Mouse (Mus musculus) megakaryocyte, embryonic 14.5 days (primary cell): ENCODE results near the gene Mllt11. TPM values are rescaled to one million over a fixed set of nuclear protein-coding genes. Genes with fewer than 3 reads are reported as not detected.
A peak's percentile ranks its signal among the peaks of the same experiment; 100 is the strongest.
"Not testable (repeated sequence)": the region's sequence is repeated elsewhere in the genome, so short reads cannot be mapped to it uniquely, and the experiment has no call there.

Source experiments
- H3K27me3 ChIP-seq: replicated peaks from 2 replicates; pipeline ENCODE3; 2012; ENCODE audit warnings: inconsistent platforms
- H3K36me3 ChIP-seq: replicated peaks from 2 replicates; pipeline ENCODE3; 2012; ENCODE audit warnings: low read length, inconsistent platforms, mixed read lengths
- H3K4me1 ChIP-seq: 2 replicates; pipeline ENCODE4 v1.6.1; 2012; ENCODE audit warnings: inconsistent platforms
- H3K4me3 ChIP-seq: replicated peaks from 2 replicates; pipeline ENCODE3; 2012; ENCODE audit warnings: moderate library complexity, mild to moderate bottlenecking, inconsistent platforms
- H3K9me3 ChIP-seq: 2 replicates; pipeline ENCODE4 v1.6.1; 2012; ENCODE audit warnings: inconsistent platforms
- FLI1 ChIP-seq: IDR thresholded peaks from 2 replicates; pipeline ENCODE4 v1.6.1; 2012; ENCODE audit warnings: low read length, inconsistent platforms, mixed read lengths
- GATA1 ChIP-seq: IDR thresholded peaks from 3 replicates; pipeline ENCODE4 v1.6.1; 2012; ENCODE audit warnings: mixed read lengths, low read length, inconsistent platforms, borderline replicate concordance
- polyA plus RNA-seq: library from polyadenylated mRNA; stranded (reverse); fragments of >175 nt; gene quantifications from 2 replicates; pipeline ENCODE4 v1.2.3, GENCODE M21; 2012; ENCODE audit warnings: low replicate concordance; ENCODE audit not compliant: insufficient read depth

Gene Mllt11
- polyA plus RNA-seq, 1 experiment, result 11.3 TPM

DNA sequence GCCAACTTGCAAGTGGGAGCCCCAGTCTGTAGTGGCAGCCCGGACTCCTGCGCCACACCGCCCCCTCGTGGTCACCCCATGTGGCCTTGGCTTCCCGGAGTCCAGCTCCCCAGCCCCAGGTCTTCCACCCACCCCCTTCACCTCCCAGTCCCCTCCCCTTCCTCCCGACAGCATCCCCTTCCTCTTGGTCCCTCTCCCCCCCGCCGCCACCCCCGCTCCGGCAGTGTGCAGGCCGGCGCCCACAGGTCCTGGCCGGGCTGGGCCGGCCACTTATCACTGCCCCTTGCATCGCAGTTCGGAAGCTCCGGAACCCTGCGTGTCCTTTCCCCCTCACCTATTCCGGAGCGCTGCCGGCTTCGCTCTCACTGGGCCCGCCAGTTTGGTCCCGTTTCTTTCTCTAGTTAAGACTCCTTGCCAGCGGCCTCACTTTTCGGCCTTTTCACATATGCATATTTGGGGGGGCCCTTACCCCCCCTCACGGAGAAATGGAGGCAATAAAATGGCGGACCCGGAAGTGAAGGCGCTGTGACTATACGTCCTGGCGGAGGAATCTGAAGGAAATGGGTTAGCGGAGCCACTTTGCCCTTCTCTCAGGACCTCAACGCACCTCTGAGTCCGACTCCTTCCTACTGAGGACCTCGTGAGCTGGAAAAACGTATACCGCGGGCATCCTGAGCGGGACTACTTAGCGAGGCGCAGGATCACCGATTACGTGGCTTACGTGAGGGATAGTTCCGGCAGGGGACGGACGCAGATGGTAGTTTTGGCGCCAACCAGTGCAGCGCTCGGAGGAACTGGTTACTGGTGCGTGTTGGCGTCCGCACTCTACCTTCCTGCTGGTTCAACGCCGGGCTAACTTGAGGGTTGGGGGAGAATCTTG is 14.5 kb downstream of the Mllt11 start, which contains the start of gene Gabpb2:
Gene Gabpb2, minus strand, starts transcription at position 662 of the 880 bp plus-strand sequence.
- Histone ChIP-seq H3K4me3 (peak within 1 kb of the TSS; percentile 98), H3K9me3 (no peaks in the 10 kb centered on the region), H3K4me1 (peaks cover 56% of the 10 kb centered on the region), H3K27me3 (no peaks in the 10 kb centered on the region), H3K36me3 (peaks cover 64% of the 10 kb centered on the region)
- TF ChIP-seq FLI1 (peak; percentile 25; the same call in 1 of the 2 replicates), GATA1 (no peak)

DNA sequence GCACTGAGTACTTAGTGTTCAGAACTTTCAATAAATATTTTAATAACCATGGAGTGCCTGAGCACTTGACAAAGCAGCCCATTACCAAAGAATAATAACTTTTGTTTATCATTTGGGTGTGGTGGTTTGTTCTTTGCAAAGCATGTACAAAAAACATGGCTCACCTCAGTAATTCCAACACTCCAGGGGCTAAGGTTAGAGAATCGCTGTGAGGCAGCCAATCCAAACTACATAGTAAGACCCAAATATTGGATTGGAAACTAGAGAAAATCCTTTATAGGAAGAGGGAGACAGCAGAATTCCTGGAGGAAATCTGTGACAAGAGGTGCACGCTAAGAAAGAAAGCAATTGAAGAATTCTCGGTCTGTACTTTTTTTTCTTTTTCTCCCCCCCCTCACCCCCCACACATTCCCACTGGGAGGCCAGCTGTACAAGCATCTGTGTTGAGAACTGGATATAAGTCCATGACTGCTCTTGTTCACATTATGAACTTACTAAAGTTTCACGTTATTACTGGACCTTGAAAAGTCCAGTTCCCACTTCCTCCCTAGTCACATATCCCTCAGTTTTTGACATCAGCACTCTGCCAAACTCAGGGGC is 15.2 kb downstream of the Mllt11 start:
- peak overlapping the region; percentile 98 for H3K4me3 ChIP-seq
- H3K4me1 ChIP-seq, result peaks cover 48% of the 10 kb centered on the region
- no peaks in the 10 kb centered on the region for H3K9me3 ChIP-seq
- TF ChIP-seq GATA1, result no peak
- no peak for TF ChIP-seq FLI1
- H3K36me3 ChIP-seq, result peaks cover 65% of the 10 kb centered on the region
- H3K27me3 ChIP-seq, result no peaks in the 10 kb centered on the region

DNA sequence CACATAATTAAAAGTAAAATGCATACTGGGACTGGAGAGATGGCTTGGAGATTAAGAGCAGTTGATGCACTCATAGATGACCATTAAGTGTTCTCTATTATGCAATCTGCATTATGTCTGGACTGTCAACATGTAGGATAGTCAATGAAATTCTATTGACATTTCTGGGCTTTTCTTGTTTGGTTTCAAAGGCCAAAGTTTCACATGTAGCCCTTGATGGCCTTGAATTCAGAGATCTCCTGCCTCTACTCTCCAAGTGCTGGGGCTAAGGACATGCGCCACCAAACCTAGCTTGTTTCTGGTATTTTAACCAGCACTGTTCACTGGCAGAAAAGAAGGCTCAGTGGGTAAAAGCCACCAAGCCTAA is 18.4 kb downstream of the Mllt11 start:
- Histone ChIP-seq H3K4me1 (peaks cover 24% of the 10 kb centered on the region), H3K27me3 (no peaks in the 10 kb centered on the region), H3K9me3 (no peaks in the 10 kb centered on the region), H3K4me3 (no peak overlapping the region), H3K36me3 (peaks cover 63% of the 10 kb centered on the region)
- TF ChIP-seq FLI1, result no peak
- no peak for TF ChIP-seq GATA1

DNA sequence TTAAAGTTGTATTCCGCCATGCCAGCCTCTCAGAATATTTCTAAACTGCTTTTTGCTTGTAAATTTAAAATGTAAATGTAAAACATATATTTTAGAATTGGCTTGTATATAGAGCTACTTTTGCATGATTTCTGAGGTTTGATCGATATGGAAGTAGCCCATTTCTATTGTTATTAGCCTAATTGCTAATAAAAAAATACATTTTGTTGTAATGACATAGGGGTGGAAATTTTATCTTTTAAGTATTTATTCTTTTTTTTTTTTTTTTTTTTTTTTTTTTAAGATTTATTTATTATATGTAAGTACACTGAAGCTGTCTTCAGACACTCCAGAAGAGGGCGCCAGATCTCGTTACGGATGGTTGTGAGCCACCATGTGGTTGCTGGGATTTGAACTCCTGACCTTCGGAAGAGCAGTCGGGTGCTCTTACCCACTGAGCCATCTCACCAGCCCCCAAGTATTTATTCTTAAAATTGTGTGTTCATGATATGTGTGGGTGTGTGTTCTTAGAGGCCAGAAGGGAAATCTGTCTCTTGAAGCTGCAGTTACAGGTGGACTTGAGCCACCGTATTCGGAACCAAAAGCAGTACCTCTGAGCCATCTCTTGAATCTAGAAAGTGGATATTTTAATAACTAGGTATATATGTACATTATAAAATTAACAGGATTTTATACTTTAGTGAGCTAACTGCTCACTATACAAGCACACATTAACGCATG is 18.9 kb downstream of the Mllt11 start:
- H3K4me3 ChIP-seq, result not testable (repeated sequence)
- Histone ChIP-seq H3K4me1 (peaks cover 19% of the 10 kb centered on the region), H3K36me3 (peaks cover 67% of the 10 kb centered on the region)

DNA sequence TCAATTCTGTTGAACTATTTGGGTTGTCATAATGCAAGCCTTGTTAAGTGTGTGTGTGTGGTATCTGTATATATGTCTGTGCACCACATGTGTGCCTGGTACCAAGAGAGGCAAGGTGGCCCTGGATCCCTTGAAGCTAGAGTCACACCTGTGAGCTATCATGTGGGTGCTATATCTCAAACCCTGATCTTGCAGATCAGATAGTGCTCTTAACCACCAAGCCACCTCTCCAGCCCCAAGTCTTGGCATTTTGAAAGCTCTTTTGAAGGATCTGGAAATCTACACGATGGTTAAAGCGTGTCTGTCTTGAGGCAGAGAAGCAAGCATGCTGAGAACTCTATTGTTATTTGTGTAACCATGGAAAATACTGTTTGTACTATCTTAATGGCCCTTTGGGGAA is 21.4 kb downstream of the Mllt11 start:
- TF ChIP-seq FLI1, result no peak
- TF ChIP-seq GATA1, result no peak
- H3K9me3 ChIP-seq, result no peaks in the 10 kb centered on the region
- no peak overlapping the region for H3K4me3 ChIP-seq
- peaks cover 82% of the 10 kb centered on the region for H3K36me3 ChIP-seq
- H3K27me3 ChIP-seq, result no peaks in the 10 kb centered on the region
- peaks cover 10% of the 10 kb centered on the region; the same call in 1 of the 2 replicates for H3K4me1 ChIP-seq

More for the DNA sequence above, 18.9 kb downstream of the Mllt11 start:
- not testable (repeated sequence) for H3K9me3 ChIP-seq, H3K27me3 ChIP-seq

DNA sequence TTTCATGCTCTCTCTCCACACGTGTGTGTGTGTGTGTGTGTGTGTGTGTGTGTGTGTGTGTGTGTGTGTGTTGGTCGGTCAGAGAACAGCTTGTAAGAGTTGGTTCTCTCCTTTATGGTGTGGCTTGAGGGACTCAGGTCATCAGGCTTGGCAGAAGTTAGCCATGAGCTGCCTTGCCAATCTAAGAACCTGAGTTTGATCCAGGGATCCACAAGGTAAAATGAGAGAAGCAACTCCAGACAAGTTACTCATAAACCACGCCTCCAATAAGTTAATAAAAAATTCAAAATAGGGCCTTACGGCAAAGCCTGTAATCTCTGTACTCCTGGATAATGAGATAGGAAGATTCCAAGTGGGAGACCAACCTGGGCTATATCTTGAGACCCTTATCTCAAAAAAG is 23.7 kb downstream of the Mllt11 start:
- Histone ChIP-seq H3K9me3 (no peaks in the 10 kb centered on the region), H3K36me3 (peaks cover 84% of the 10 kb centered on the region), H3K27me3 (no peaks in the 10 kb centered on the region), H3K4me1 (peaks cover 3% of the 10 kb centered on the region; the same call in 1 of the 2 replicates), H3K4me3 (no peak overlapping the region)
- TF ChIP-seq GATA1 (no peak), FLI1 (no peak)

DNA sequence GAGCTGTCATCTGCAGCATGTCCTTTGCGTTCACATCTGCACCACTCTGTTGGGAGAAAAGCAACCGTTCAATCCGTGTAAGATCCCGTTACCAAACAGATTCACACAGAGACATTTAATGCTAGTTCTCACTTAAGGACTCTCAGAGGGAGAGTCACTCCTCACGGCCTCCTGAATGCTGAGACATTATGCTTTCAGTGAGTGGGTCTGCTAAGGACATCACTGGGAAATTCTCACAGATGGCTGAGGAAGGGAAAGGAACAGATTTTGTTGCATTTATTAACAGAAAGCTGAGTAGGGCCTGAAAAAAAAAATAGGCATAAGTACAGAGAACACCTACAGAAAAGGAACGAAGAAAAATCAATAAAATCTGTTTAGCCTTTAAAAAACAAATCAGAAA is 28.1 kb downstream of the Mllt11 start:
- no peaks in the 10 kb centered on the region for H3K4me1 ChIP-seq
- H3K9me3 ChIP-seq, result no peaks in the 10 kb centered on the region
- H3K36me3 ChIP-seq, result peaks cover 95% of the 10 kb centered on the region
- no peak for TF ChIP-seq FLI1
- TF ChIP-seq GATA1, result no peak
- no peaks in the 10 kb centered on the region for H3K27me3 ChIP-seq
- no peak overlapping the region for H3K4me3 ChIP-seq

DNA sequence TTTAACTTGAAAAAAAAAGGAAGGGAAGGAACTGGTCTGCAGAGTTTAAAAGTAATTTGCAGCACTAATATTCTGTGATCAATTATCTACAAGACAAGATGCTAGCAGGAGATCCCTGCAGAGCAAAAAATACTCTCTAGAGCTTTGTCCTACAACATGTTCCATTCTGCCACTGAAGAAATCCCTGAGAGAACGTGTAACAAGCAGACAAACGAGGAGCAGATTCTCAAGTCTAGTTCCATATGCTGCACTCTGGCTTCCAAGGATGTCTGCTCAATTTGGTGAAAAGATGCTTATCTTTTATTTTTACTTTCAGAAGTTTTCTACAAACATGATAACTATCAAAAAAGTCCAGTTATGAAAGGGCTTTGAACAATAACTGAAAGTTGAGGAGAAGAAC is 31.4 kb downstream of the Mllt11 start:
- TF ChIP-seq FLI1, result no peak
- Histone ChIP-seq H3K9me3 (no peaks in the 10 kb centered on the region), H3K4me3 (no peak overlapping the region), H3K36me3 (peaks cover 97% of the 10 kb centered on the region), H3K27me3 (no peaks in the 10 kb centered on the region), H3K4me1 (0 out of 2 replicates have a peak, but pooled peaks cover 4% of the 10 kb centered on the region)

DNA sequence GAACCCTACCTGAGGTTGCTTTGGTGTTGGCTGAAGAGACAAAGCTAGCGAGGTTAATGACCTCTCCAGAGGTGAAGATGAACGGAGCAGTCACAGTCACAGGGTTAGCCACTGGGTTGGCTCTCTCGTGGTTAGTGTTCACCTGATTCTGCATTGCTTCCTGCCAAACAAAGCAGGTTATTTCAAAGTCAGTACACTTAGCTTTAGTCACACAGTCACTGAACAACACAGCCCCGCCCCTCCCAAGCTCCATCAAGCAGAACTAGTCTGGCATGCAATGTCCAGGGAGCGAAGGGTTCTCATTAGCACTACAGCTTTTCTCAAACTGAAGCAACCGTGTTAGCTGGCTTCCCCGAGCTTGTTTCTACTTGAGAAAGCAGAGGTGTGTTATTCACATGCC is 31.8 kb downstream of the Mllt11 start:
- Histone ChIP-seq H3K4me1 (0 out of 2 replicates have a peak, but pooled peaks cover 4% of the 10 kb centered on the region), H3K36me3 (peaks cover 98% of the 10 kb centered on the region), H3K9me3 (no peaks in the 10 kb centered on the region), H3K4me3 (no peak overlapping the region), H3K27me3 (no peaks in the 10 kb centered on the region)
- TF ChIP-seq GATA1, result no peak
- no peak for TF ChIP-seq FLI1

DNA sequence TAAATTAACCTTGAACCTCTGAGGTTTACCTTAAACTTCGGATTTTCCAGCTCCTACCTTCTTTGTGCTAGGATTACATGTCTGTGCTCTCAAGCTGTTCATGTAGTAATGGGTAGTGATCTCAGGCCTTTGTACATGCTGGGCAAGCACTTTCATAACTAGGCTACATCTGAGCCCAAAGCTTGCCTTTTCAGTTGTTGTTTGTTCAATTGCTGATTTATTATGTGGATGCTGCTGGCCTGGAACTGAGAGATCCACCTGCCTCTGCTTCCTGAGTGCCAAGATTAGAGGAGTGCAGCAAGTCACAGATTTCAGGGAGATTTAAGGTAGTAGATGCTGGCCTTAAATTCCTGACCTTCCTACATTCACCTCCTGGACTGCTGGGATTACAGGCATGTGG is 32.9 kb downstream of the Mllt11 start:
- H3K4me3 ChIP-seq, result no peak overlapping the region
- no peaks in the 10 kb centered on the region for H3K27me3 ChIP-seq
- peaks cover 97% of the 10 kb centered on the region for H3K36me3 ChIP-seq
- H3K4me1 ChIP-seq, result 0 out of 2 replicates have a peak, but pooled peaks cover 4% of the 10 kb centered on the region
- H3K9me3 ChIP-seq, result no peaks in the 10 kb centered on the region
- no peak for TF ChIP-seq GATA1
